Mouse (Mus musculus) stomach, postnatal 0 days (tissue): ENCODE measurements at regions not wholly inside any gene's neighbourhood (a gene's known extent, or its start where the extent isn't known, plus 50 kb on each side); places are given as distances from the start of the nearest gene placed in this dataset.

Source experiments
- CTCF ChIP-seq: IDR thresholded peaks from 2 replicates; pipeline ENCODE4 v1.5.1; 2016; ENCODE audit warnings: antibody characterized with exemption, low read depth, mild to moderate bottlenecking, moderate library complexity
- EP300 ChIP-seq: optimal IDR thresholded peaks from 2 replicates; pipeline ENCODE3; 2016; ENCODE audit warnings: antibody characterized with exemption

GRCm38 (mm10) chr19:21186656-21187055 lies 85.4 kb upstream of the Zfand5 start:
- TF ChIP-seq CTCF (no peak), EP300 (no peak)
